Mouse (Mus musculus): Measurements from ENCODE around the gene Fgfr2. TPM values are rescaled to one million over a fixed set of nuclear protein-coding genes. Genes with fewer than 3 reads are reported as not detected.

Gene Fgfr2
- polyA plus RNA-seq, 1 experiment from 2014 or later: 20.3 TPM

DNA sequence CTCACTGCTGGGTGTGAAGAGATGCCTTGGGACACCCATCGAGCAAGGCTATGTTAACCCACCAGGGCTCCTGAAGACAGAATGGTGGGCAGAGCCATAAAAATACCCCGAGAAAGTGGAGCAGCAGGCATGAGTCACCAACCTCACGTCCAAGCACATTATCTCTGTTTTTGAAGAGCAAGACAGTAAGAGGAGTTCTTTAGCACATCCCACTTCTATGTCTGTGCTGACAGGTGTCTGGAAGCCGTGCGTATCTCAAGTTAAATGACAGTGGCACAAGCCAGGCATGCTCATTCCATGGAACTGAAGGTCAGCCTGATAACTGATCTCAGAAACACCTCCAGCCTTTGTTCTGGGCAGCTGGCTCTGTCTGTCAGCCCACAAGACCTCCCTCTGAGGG is 1055.2 kb downstream of the Fgfr2 start:
- 41% methylated on average over 5 of the region's 5 CpGs for WGBS
- H3K36me3 ChIP-seq (ENCODE audit: control insufficient read depth, insufficient read depth): no peaks in the 10 kb centered on the region
- H3K9ac ChIP-seq (ENCODE audit: low read length): no peak overlapping the region
- H3K4me2 ChIP-seq (ENCODE audit: low read depth, low read length): no peak overlapping the region
- no peaks in the 10 kb centered on the region for H3K4me1 ChIP-seq (ENCODE audit: control insufficient read depth, insufficient read depth, low read length)
- H3K27ac ChIP-seq (ENCODE audit: low read length): no peak overlapping the region
- H3K4me3 ChIP-seq (ENCODE audit: low read length): no peak overlapping the region
- H3K9me3 ChIP-seq (replicated peaks; ENCODE audit: control insufficient read depth, low read length): no peaks in the 10 kb centered on the region
- no peak for ATAC-seq (replicated peaks; ENCODE audit: extremely low read depth, insufficient read depth, low FRiP score)
- H3K27me3 ChIP-seq (ENCODE audit: control insufficient read depth, insufficient read depth, low read length): no peaks in the 10 kb centered on the region; the same call in 1 of the 2 replicates

DNA sequence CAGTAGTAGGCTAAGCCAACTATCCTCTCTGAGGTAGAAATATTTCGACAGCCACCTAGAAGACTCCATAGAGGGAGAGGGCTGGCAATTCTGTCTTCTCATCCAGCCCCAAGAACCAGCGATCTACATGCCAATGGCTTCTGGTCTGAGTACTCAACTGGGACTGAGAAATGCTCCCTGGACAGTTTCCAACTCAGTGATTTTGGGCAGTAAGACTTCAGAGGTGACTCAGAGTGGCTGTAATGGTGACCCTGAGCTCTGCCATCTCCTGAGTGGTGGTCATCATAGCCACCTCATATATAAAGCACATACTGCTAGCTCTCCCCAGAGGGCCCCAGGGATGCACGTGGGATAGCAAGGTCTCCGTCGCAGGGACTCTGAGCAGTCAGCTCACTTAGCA is 1055.6 kb downstream of the Fgfr2 start:
- no peak overlapping the region for H3K4me2 ChIP-seq (ENCODE audit: low read depth, low read length)
- no peaks in the 10 kb centered on the region for H3K4me1 ChIP-seq (ENCODE audit: control insufficient read depth, insufficient read depth, low read length)
- H3K9me3 ChIP-seq (replicated peaks; ENCODE audit: control insufficient read depth, low read length): no peaks in the 10 kb centered on the region
- no peak overlapping the region for H3K4me3 ChIP-seq (ENCODE audit: low read length)
- H3K9ac ChIP-seq (ENCODE audit: low read length): no peak overlapping the region
- H3K36me3 ChIP-seq (ENCODE audit: control insufficient read depth, insufficient read depth): no peaks in the 10 kb centered on the region
- 65% methylated on average over 5 of the region's 5 CpGs for WGBS
- no peak for ATAC-seq (replicated peaks; ENCODE audit: extremely low read depth, insufficient read depth, low FRiP score)
- H3K27me3 ChIP-seq (ENCODE audit: control insufficient read depth, insufficient read depth, low read length): no peaks in the 10 kb centered on the region; the same call in 1 of the 2 replicates
- no peak overlapping the region for H3K27ac ChIP-seq (ENCODE audit: low read length)

DNA sequence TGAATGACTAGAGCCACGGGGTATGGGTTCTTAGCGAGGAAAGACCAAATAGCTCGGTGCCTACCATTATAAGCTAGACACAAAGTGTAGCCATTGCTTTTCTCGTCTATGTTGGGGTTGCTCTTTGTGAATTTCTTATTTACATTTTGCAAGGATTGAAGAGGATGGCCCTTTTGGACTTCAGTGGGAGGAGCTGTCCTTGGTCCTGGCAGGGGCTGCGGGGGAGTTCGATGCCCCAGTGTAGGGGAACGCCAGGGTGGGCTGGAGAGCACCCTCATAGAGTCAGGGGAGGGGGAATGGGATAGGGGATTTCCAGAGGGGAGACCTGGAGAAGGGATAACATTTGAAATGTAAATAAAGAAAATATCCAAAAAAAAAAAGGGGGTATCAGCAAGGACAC is 1063.0 kb downstream of the Fgfr2 start:
- WGBS: 67% methylated on average over 7 of the region's 7 CpGs

DNA sequence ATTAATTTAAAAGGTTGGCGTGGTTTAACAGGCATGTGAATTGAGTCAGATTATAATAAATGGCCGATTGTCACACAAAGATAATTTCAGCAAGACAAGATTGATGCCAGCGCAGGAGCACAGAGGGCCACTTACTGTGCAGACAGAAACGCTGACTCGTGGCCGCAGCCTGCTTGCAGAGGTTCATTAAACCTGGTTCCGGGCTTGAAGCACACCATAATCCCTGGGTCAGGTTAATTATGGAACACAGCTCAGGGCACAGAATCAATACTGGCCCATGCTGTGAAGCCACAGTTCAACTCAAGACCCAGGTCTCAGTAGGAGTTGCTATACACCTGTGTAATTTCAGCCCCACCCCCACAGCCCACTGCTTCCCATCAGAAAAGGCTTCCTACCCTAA is 1066.6 kb downstream of the Fgfr2 start:
- no peaks in the 10 kb centered on the region for H3K4me1 ChIP-seq (ENCODE audit: control insufficient read depth, insufficient read depth, low read length)
- H3K27ac ChIP-seq (ENCODE audit: low read length): no peak overlapping the region
- no peaks in the 10 kb centered on the region for H3K9me3 ChIP-seq (replicated peaks; ENCODE audit: control insufficient read depth, low read length)
- no peak for ATAC-seq (replicated peaks; ENCODE audit: extremely low read depth, insufficient read depth, low FRiP score)
- 78% methylated on average over 7 of the region's 7 CpGs for WGBS
- H3K27me3 ChIP-seq (ENCODE audit: control insufficient read depth, insufficient read depth, low read length): peaks cover 2% of the 10 kb centered on the region; the same call in 1 of the 2 replicates
- H3K9ac ChIP-seq (ENCODE audit: low read length): no peak overlapping the region
- no peak overlapping the region for H3K4me2 ChIP-seq (ENCODE audit: low read depth, low read length)
- H3K36me3 ChIP-seq (ENCODE audit: control insufficient read depth, insufficient read depth): no peaks in the 10 kb centered on the region
- no peak overlapping the region for H3K4me3 ChIP-seq (ENCODE audit: low read length)

More for the DNA sequence above, 1063.0 kb downstream of the Fgfr2 start:
- Histone ChIP-seq H3K4me1 (ENCODE audit: control insufficient read depth, insufficient read depth, low read length) (no peaks in the 10 kb centered on the region), H3K4me3 (ENCODE audit: low read length) (no peak overlapping the region), H3K4me2 (ENCODE audit: low read depth, low read length) (no peak overlapping the region), H3K27ac (ENCODE audit: low read length) (no peak overlapping the region), H3K27me3 (ENCODE audit: control insufficient read depth, insufficient read depth, low read length) (peaks cover 2% of the 10 kb centered on the region; the same call in 1 of the 2 replicates), H3K9ac (ENCODE audit: low read length) (no peak overlapping the region), H3K36me3 (ENCODE audit: control insufficient read depth, insufficient read depth) (no peaks in the 10 kb centered on the region), H3K9me3 (replicated peaks; ENCODE audit: control insufficient read depth, low read length) (no peaks in the 10 kb centered on the region)
- ATAC-seq (replicated peaks; ENCODE audit: extremely low read depth, insufficient read depth, low FRiP score): no peak

DNA sequence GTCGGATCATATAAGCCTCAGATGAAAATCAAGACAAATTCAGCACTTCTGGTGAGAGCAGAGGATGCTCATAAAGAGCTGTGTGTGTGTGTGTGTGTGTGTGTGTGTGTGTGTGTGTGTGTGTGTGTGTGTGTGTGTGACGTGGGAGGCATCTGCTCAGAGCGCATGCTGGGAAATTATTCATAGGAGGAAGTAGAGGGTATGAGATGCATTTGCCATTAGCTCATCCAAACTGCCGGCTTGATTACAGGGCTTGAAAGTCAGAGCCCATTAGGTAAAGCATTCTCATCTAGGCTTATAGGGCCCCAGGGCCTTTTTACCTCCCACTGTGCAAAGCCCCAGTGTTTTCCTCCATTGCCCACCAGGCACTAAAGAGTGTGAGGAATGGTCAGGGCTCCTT is 1076.5 kb downstream of the Fgfr2 start:
- no peaks in the 10 kb centered on the region for H3K9me3 ChIP-seq (replicated peaks; ENCODE audit: control insufficient read depth, low read length)
- ATAC-seq (replicated peaks; ENCODE audit: extremely low read depth, insufficient read depth, low FRiP score): no peak
- 54% methylated on average over 4 of the region's 4 CpGs for WGBS
- no peaks in the 10 kb centered on the region; the same call in 1 of the 2 replicates for H3K27me3 ChIP-seq (ENCODE audit: control insufficient read depth, insufficient read depth, low read length)
- no peak overlapping the region for H3K4me2 ChIP-seq (ENCODE audit: low read depth, low read length)
- no peaks in the 10 kb centered on the region for H3K4me1 ChIP-seq (ENCODE audit: control insufficient read depth, insufficient read depth, low read length)
- H3K9ac ChIP-seq (ENCODE audit: low read length): no peak overlapping the region
- H3K4me3 ChIP-seq (ENCODE audit: low read length): no peak overlapping the region
- no peaks in the 10 kb centered on the region for H3K36me3 ChIP-seq (ENCODE audit: control insufficient read depth, insufficient read depth)
- H3K27ac ChIP-seq (ENCODE audit: low read length): no peak overlapping the region

DNA sequence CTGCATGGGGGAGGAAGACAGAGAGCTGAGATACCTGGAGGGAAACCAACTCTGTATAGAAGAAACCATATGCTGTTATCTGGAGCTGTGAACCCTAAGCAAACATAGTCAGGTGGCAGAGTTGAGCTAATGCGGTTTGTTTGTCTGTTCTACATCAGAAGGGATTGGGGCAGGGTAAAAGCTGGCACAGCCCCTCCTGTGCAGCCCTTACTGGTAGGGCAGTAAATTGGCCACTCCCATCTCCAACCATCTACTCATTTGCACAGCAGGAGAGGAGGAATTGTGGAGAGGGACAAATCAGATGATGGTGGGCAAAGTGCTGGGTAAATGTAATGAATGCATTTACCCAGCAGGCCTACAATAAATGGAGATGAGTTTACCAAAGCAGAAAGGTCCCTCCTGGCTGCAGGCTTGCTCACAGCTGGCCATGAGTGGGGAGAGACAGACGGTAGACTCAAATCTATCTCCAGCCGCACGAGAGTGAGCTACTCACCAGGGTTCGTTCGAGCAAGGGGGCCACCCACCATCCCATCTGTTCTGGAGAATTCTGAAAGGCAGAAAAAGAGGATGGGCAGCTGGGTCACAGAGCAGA is 1091.1 kb downstream of the Fgfr2 start:
- Histone ChIP-seq H3K27ac (ENCODE audit: low read length) (no peak overlapping the region), H3K9ac (ENCODE audit: low read length) (no peak overlapping the region), H3K4me2 (ENCODE audit: low read depth, low read length) (no peak overlapping the region), H3K4me1 (ENCODE audit: control insufficient read depth, insufficient read depth, low read length) (no peaks in the 10 kb centered on the region), H3K27me3 (ENCODE audit: control insufficient read depth, insufficient read depth, low read length) (peaks cover 2% of the 10 kb centered on the region), H3K9me3 (replicated peaks; ENCODE audit: control insufficient read depth, low read length) (no peaks in the 10 kb centered on the region), H3K36me3 (ENCODE audit: control insufficient read depth, insufficient read depth) (no peaks in the 10 kb centered on the region), H3K4me3 (ENCODE audit: low read length) (no peak overlapping the region)
- no peak for ATAC-seq (replicated peaks; ENCODE audit: extremely low read depth, insufficient read depth, low FRiP score)
- WGBS: 54% methylated on average over 6 of the region's 6 CpGs

DNA sequence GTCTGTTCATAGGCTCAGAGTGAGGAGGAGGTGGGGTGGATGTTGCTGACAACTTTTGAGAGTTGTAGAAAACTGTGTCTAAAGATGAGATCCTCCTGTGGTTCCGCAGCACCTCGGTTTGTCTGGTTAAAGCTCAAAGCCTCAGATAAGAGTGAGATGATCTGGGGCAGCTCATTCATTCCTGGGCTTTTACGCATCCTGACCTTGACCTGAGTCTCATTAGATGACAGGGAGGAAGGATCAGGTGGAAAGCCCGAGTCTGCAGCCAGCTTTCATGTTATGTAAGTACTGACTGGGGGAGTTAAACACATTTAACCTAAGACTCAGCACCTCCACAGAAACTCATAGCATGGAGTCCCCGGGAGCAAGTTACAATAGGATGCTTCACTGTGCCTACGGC is 1096.5 kb downstream of the Fgfr2 start:
- H3K27ac ChIP-seq (ENCODE audit: low read length): no peak overlapping the region
- H3K27me3 ChIP-seq (ENCODE audit: control insufficient read depth, insufficient read depth, low read length): peaks cover 2% of the 10 kb centered on the region
- H3K4me1 ChIP-seq (ENCODE audit: control insufficient read depth, insufficient read depth, low read length): no peaks in the 10 kb centered on the region
- no peaks in the 10 kb centered on the region for H3K36me3 ChIP-seq (ENCODE audit: control insufficient read depth, insufficient read depth)
- WGBS: 46% methylated on average over 6 of the region's 6 CpGs
- no peak overlapping the region for H3K4me2 ChIP-seq (ENCODE audit: low read depth, low read length)
- no peak overlapping the region for H3K9ac ChIP-seq (ENCODE audit: low read length)
- no peak for ATAC-seq (replicated peaks; ENCODE audit: extremely low read depth, insufficient read depth, low FRiP score)
- H3K9me3 ChIP-seq (replicated peaks; ENCODE audit: control insufficient read depth, low read length): no peaks in the 10 kb centered on the region; the same call in 1 of the 2 replicates
- H3K4me3 ChIP-seq (ENCODE audit: low read length): no peak overlapping the region

DNA sequence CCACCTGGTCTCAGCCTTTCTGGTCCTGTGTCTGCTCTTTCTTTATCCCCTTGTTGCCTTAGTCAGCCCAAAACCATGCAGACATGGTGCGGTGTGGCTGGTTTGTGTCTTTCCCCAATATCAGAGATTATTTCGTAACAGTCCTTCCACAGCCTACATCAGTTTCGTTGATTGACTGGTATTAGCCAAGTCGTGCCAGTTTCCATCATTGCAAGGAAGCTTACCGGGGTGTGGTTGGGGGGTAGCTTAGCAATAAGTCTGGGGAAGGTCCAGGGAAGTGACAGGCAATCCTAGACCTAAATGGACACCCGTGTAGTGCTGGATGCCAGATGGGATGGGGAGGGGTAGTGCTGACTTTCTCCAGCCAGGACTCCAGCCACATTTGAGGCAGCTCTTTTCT is 1097.6 kb downstream of the Fgfr2 start:
- Histone ChIP-seq H3K4me2 (ENCODE audit: low read depth, low read length) (no peak overlapping the region), H3K9me3 (replicated peaks; ENCODE audit: control insufficient read depth, low read length) (no peaks in the 10 kb centered on the region; the same call in 1 of the 2 replicates), H3K4me3 (ENCODE audit: low read length) (no peak overlapping the region), H3K36me3 (ENCODE audit: control insufficient read depth, insufficient read depth) (no peaks in the 10 kb centered on the region), H3K27ac (ENCODE audit: low read length) (no peak overlapping the region), H3K9ac (ENCODE audit: low read length) (no peak overlapping the region), H3K4me1 (ENCODE audit: control insufficient read depth, insufficient read depth, low read length) (no peaks in the 10 kb centered on the region), H3K27me3 (ENCODE audit: control insufficient read depth, insufficient read depth, low read length) (peaks cover 2% of the 10 kb centered on the region)
- no peak for ATAC-seq (replicated peaks; ENCODE audit: extremely low read depth, insufficient read depth, low FRiP score)
- WGBS: 60% methylated on average over 6 of the region's 6 CpGs

DNA sequence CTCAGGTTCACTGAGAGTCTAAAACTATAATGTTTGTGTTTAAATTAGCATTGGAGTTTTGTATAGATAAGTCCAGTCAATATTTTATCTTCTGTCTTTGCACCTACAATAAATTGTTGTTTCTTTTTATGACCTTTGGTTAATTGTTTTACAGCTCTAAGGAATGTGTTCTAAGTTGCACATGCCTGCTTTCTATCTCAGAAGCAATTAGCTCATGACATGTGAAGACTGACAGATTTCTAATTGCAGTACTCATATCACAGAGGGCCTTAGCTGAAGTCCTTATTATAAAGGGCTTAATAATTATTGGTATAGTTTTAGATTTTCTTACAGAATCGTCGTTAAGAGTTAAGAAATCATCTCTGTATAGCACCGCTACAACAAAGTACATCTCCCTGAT is 1107.2 kb downstream of the Fgfr2 start:
- 77% methylated on average over 3 of the region's 3 CpGs for WGBS
- H3K4me2 ChIP-seq (ENCODE audit: low read depth, low read length): no peak overlapping the region
- H3K27ac ChIP-seq (ENCODE audit: low read length): no peak overlapping the region
- H3K9me3 ChIP-seq (replicated peaks; ENCODE audit: control insufficient read depth, low read length): no peaks in the 10 kb centered on the region
- no peak for ATAC-seq (replicated peaks; ENCODE audit: extremely low read depth, insufficient read depth, low FRiP score)
- no peak overlapping the region for H3K4me3 ChIP-seq (ENCODE audit: low read length)
- H3K4me1 ChIP-seq (ENCODE audit: control insufficient read depth, insufficient read depth, low read length): no peaks in the 10 kb centered on the region
- no peaks in the 10 kb centered on the region for H3K36me3 ChIP-seq (ENCODE audit: control insufficient read depth, insufficient read depth)
- no peak overlapping the region for H3K9ac ChIP-seq (ENCODE audit: low read length)
- H3K27me3 ChIP-seq (ENCODE audit: control insufficient read depth, insufficient read depth, low read length): no peaks in the 10 kb centered on the region
